Mouse (Mus musculus): ENCODE results near the gene Fbxo33.

Fbxo33 gene

GRCm38 (mm10) chr12:59219325-59220225 lies at the start of gene Fbxo33:
TSS of gene Fbxo33 (minus strand) at chr12:59219725.
- DNase-seq (ENCODE audit: extremely low read depth, low read depth), result peak; percentile 83

GRCm38 (mm10) chr12:59265942-59266231 lies 46.4 kb upstream of the Fbxo33 start:
- no peak for DNase-seq (ENCODE audit: extremely low read depth, low read depth)

- DNase-seq (ENCODE audit: extremely low read depth, low read depth), result no peak
These were observed 45.8 kb upstream of the Fbxo33 start for GRCm38 (mm10) chr12:59265207-59265941.

GRCm38 (mm10) chr12:59262841-59263240 lies 43.3 kb upstream of the Fbxo33 start:
- DNase-seq (ENCODE audit: extremely low read depth, low read depth), result no peak

GRCm38 (mm10) chr12:59260798-59261197 lies 41.3 kb upstream of the Fbxo33 start:
- DNase-seq (ENCODE audit: extremely low read depth, low read depth), result no peak

- DNase-seq (ENCODE audit: extremely low read depth, low read depth), result no peak
These were observed 40.8 kb upstream of the Fbxo33 start for GRCm38 (mm10) chr12:59260362-59260761.

GRCm38 (mm10) chr12:59259015-59259414 lies 39.5 kb upstream of the Fbxo33 start:
- no peak for DNase-seq (ENCODE audit: extremely low read depth, low read depth)

- no peak for DNase-seq (ENCODE audit: extremely low read depth, low read depth)
These were observed 30.8 kb upstream of the Fbxo33 start for GRCm38 (mm10) chr12:59250259-59250827.

GRCm38 (mm10) chr12:59248969-59249368 lies 29.4 kb upstream of the Fbxo33 start:
- DNase-seq (ENCODE audit: extremely low read depth, low read depth), result no peak

- peak; percentile 35 for DNase-seq (ENCODE audit: extremely low read depth, low read depth)
These were observed 21.5 kb upstream of the Fbxo33 start for GRCm38 (mm10) chr12:59241031-59241430.

GRCm38 (mm10) chr12:59238434-59238833 lies 18.9 kb upstream of the Fbxo33 start:
- DNase-seq (ENCODE audit: extremely low read depth, low read depth), result no peak

GRCm38 (mm10) chr12:59228401-59228800 lies 8.9 kb upstream of the Fbxo33 start:
- DNase-seq (ENCODE audit: extremely low read depth, low read depth), result no peak

- DNase-seq (ENCODE audit: extremely low read depth, low read depth), result no peak
These were observed 744 bp downstream of the Fbxo33 start for GRCm38 (mm10) chr12:59218640-59219321.

GRCm38 (mm10) chr12:59217331-59217730 lies 2.2 kb downstream of the Fbxo33 start:
- no peak for DNase-seq (ENCODE audit: extremely low read depth, low read depth)

GRCm38 (mm10) chr12:59216676-59217266 lies 2.8 kb downstream of the Fbxo33 start:
- DNase-seq (ENCODE audit: extremely low read depth, low read depth), result no peak

GRCm38 (mm10) chr12:59216176-59216575 lies 3.3 kb downstream of the Fbxo33 start:
- DNase-seq (ENCODE audit: extremely low read depth, low read depth), result no peak

GRCm38 (mm10) chr12:59207814-59208213 lies 11.7 kb downstream of the Fbxo33 start:
- DNase-seq (ENCODE audit: extremely low read depth, low read depth), result no peak

- peak; percentile 70 for DNase-seq (ENCODE audit: extremely low read depth, low read depth)
These were observed 12.5 kb downstream of the Fbxo33 start for GRCm38 (mm10) chr12:59207000-59207390.

GRCm38 (mm10) chr12:59206208-59206999 lies 13.1 kb downstream of the Fbxo33 start:
- DNase-seq (ENCODE audit: extremely low read depth, low read depth), result no peak

- DNase-seq (ENCODE audit: extremely low read depth, low read depth), result no peak
These were observed 14.0 kb downstream of the Fbxo33 start for GRCm38 (mm10) chr12:59205571-59205970.

All from MEL-GATA-1-ER (cell line).